Mouse (Mus musculus): ENCODE results near the gene Dazap1.
A peak's percentile ranks its signal among the peaks of the same experiment; 100 is the strongest.
"Not testable (repeated sequence)": the region's sequence is repeated elsewhere in the genome, so short reads cannot be mapped to it uniquely, and the experiment has no call there.

Dazap1 gene

GRCm38 (mm10) chr10:80260642-80261584 is at the start of gene Dazap1, which contains the start of gene Gamt:
Gene Dazap1, plus strand, starts transcription at chr10:80261486.
Gene Gamt, minus strand, starts transcription at chr10:80261012.
- DNase-seq (ENCODE audit: low spot score in 2 of 2): peak; percentile 74 to 81

GRCm38 (mm10) chr10:80211547-80212103 is 49.7 kb upstream of the Dazap1 start:
- not testable (repeated sequence) for DNase-seq (ENCODE audit: low spot score in 2 of 2)

- no peak for DNase-seq (ENCODE audit: low spot score in 2 of 2)
Measured at GRCm38 (mm10) chr10:80215048-80215772, 46.1 kb upstream of the Dazap1 start.

- no peak for DNase-seq (ENCODE audit: low spot score in 2 of 2)
Measured at GRCm38 (mm10) chr10:80220676-80221075, 40.6 kb upstream of the Dazap1 start.

DNA sequence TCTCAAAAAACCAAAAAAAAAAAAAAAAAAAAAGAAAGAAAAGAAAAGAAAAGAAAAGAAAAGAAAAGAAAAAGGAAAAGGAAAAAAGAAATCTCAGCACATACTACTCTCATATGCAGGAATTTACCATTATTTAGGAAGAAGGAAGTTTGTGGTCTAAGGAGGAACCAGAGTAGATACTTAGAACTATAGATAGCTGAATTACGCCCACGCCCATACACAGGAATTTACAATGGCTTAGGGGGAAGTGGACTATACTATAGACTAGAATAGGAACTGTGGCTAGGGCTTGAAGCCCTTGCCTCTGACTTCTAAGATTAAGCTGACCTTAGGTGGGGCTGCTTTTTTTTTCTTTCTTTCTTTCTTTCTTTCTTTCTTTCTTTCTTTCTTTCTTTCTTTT is 38.1 kb upstream of the Dazap1 start:
- not testable (repeated sequence) for DNase-seq (ENCODE audit: low spot score in 2 of 2)

DNA sequence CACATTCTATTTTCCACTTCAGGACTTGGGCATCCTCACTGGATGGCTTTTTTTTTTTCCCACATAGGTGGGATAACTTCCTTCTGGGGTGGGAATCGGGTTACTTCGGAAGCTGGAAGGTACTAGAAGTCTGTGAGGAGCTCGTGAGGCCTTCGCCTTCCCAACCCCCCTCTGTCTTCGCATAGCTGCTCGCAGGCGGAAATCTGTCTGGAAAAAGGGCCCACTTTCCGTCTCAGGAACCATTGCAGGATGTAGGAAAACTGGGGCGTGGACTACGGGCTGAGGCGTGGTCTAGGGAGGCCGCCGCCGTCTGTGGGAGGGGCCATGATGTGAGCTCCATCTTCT is 35.2 kb upstream of the Dazap1 start:
- DNase-seq (ENCODE audit: low spot score in 2 of 2): no peak

DNA sequence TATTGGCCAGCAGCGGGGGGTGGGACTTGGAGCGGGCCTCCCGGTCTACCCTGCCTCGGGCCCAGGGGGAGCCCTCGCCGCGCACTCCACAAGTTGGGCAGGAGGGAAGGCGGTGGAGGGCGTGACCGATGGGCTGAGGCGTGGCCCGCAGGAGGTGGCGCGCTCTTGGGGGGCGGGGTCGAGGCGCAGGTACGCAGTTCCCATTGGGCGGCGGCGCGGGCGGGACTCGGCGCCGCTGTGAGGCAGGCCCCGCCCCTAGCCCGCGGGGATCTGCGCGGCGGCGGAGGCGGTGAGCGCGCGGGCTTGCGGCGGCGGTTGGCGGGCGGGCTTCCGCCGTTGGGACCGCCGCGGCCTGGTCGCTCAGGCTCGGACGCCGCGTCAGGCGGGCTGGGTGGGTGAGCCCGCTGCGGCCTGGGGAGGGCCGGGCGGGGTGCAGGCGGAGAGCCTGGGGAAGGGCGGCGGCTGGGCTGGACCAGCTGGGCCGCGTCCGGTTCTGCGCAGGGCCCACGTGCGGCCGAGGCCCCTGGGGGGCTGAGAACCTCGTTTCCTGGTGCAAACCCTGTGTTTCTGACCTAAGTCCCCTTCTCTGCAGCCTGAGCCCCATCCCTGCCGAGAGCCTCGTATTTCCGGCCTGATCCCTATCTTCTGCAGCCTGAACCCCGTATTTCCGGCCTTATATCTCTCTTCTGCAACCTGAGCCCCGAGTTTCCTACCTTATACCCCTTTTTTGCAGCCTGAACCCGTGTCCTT is 34.7 kb upstream of the Dazap1 start, which contains the start of gene Mum1:
TSS of gene Mum1 (plus strand) at position 19 of the 750 bp plus-strand sequence.
- DNase-seq (ENCODE audit: low spot score in 2 of 2): peak; percentile 95 to 97

DNA sequence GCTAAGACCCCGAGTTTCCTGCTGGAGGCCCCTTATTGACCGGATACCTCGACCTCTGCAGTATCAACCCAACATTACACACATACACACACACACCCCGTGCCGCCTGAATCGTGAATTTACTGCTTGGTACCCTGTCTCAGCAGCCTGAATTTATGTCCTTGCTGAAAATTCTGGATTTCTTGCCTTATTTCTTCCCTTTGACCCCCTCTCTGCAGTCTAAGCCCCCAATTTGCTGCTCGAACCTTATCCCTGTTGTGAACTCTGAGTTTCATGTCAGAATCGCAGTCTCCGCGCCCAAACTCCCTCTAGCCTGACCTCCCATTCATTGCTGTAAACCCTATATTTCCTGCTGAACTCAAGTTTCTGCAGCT is 34.1 kb upstream of the Dazap1 start:
- no peak for DNase-seq (ENCODE audit: low spot score in 2 of 2)

GRCm38 (mm10) chr10:80227877-80228775 is 33.2 kb upstream of the Dazap1 start:
- no peak for DNase-seq (ENCODE audit: low spot score in 2 of 2)

DNA sequence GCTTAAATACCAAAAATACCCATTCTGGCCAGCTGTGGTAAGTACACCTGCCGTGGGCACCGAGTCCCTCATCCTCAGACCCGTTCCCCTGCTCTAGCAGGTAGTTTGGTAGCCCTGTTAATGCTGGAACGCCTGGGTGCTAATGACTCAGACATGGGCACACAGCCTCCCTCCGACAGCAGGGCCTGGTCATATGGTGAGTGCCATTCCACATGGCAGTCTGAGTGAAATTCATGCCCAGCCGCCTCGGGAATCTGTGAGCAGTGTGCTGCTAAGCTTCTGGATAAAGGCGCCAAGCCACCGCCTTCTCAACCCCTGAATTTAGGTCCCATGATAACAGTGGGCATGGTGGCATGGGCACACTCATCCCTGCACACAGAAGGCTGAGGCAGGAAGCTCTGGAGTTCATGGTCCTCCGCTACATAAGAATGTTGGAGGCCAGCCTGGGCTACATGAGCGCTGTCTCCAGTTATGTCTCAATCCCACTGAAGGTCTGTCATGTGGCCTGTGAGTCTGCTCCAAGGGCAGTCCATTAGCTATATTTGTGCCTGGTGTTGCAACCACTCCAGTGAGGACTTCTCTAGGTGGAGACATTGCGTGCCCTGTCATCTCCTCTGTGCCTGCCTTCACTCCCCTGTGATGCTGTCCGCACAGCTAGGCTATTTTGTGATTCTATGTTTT is 25.0 kb upstream of the Dazap1 start:
- no peak for DNase-seq (ENCODE audit: low spot score in 2 of 2)

- DNase-seq (ENCODE audit: low spot score in 2 of 2): no peak
Measured at GRCm38 (mm10) chr10:80237020-80237419, 24.3 kb upstream of the Dazap1 start.

DNA sequence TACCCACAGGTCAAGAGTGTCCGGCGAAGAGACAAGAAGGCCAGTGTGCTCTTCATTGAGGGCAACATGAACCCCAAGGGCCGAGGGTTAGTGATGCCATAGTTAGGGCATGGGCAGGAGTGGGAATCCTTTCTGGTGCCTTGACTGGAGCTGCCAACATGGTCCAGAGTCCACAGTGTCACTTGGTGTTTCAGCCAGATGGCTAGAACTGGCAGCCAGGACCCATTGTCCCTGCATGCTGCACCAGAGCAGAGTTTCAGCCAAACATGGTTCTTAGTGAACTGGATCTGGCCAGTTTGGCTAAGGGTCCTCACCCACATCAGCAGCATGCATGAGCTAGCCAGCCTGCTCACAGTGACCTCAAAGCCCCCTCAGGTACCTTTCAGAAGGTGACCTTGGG is 23.0 kb upstream of the Dazap1 start:
- no peak for DNase-seq (ENCODE audit: low spot score in 2 of 2)

DNA sequence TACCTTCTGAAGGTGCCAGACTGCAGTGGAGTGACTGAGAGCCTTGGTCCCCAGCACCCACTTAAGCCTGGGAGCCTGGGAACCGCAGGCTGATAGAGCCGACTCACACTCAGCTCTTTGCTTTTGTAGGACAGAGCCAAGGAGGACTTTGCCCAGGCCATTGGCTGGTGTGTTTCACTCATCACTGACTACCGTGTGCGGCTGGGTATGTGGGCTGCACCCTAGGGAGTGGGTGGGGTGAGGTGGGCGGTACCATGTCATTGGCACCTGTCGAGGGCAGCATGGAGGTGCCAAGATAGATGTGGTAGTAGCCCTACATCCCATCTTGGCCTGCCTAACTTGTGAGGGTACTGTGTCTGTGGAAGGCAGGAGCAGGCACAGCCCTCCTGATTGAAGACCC is 21.5 kb upstream of the Dazap1 start:
- no peak for DNase-seq (ENCODE audit: low spot score in 2 of 2)

- no peak for DNase-seq (ENCODE audit: low spot score in 2 of 2)
Measured at GRCm38 (mm10) chr10:80242088-80242487, 19.2 kb upstream of the Dazap1 start.

DNA sequence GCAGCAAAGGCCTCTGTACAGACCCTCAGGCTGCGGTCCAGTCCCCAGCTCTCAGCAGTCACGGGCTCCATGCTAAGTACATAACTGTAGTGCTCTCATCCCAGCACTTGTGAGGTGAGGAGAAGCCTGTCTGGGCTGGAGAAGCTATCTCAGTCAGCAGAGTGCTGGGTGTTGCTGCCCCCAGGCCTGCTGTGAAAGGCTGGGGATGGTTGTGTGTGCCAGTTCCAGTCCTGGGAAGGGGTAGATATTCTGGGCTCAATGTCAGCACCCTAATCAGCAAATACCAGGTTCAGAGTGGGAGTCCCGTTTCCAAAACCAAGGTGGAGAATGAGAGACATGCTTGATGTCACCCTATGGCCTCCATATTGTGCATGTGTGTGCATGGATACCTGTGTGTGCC is 18.7 kb upstream of the Dazap1 start:
- no peak for DNase-seq (ENCODE audit: low spot score in 2 of 2)

- no peak for DNase-seq (ENCODE audit: low spot score in 2 of 2)
Measured at GRCm38 (mm10) chr10:80244791-80245399, 16.4 kb upstream of the Dazap1 start.

GRCm38 (mm10) chr10:80245600-80245999 is 15.7 kb upstream of the Dazap1 start:
- peak; percentile 57 to 72 for DNase-seq (ENCODE audit: low spot score in 2 of 2)

- no peak for DNase-seq (ENCODE audit: low spot score in 2 of 2)
Measured at GRCm38 (mm10) chr10:80247849-80248248, 13.4 kb upstream of the Dazap1 start.

GRCm38 (mm10) chr10:80248437-80248836 is 12.8 kb upstream of the Dazap1 start:
- not testable (repeated sequence) for DNase-seq (ENCODE audit: low spot score in 2 of 2)
